Mouse (Mus musculus) kidney, postnatal 0 days (tissue): ENCODE data around the gene Lpp. TPM values are rescaled to one million over a fixed set of nuclear protein-coding genes. Genes with fewer than 3 reads are reported as not detected.

Experiments used
- ATAC-seq: fragments of 200-750 bp; cut with Nextera tagmentation; replicated peaks from 2 replicates; pipeline ENCODE4 v1.8.0; 2017; ENCODE audit warnings: low read depth, moderate number of reproducible peaks, moderate TSS enrichment, moderate library complexity; ENCODE audit not compliant: low FRiP score
- DNase-seq: peaks from one replicate; pipeline ENCODE4 v3.0.0-alpha.2; 2016; ENCODE audit warnings: low spot score
- H3K27ac ChIP-seq: fragments of 300-500 bp; sonication (generic); 2 replicates; pipeline ENCODE4 v1.5.1; 2014; ENCODE audit warnings: mild to moderate bottlenecking
- H3K27me3 ChIP-seq: fragments of 300-500 bp; sonication (generic); 2 replicates; pipeline ENCODE4 v1.6.1; 2014; ENCODE audit warnings: low read length, mixed read lengths; ENCODE audit not compliant: insufficient read depth
- H3K36me3 ChIP-seq: fragments of 300-500 bp; sonication (generic); 2 replicates; pipeline ENCODE4 v1.6.1; 2014; ENCODE audit warnings: low read length, mixed read lengths; ENCODE audit not compliant: insufficient read depth
- H3K4me1 ChIP-seq: fragments of 300-500 bp; sonication (generic); replicated peaks from 2 replicates; pipeline ENCODE4 v1.6.1; 2014; ENCODE audit warnings: antibody characterized with exemption, low read length, mixed read lengths; ENCODE audit not compliant: insufficient read depth
- H3K4me2 ChIP-seq: fragments of 300-500 bp; sonication (generic); 2 replicates; pipeline ENCODE4 v1.6.1; 2014; ENCODE audit warnings: mild to moderate bottlenecking, low read length, moderate library complexity, mixed read lengths
- H3K4me3 ChIP-seq: fragments of 300-500 bp; sonication (generic); replicated peaks from 2 replicates; pipeline ENCODE4 v1.5.1; 2014; ENCODE audit warnings: low read depth, low read length
- H3K9ac ChIP-seq: fragments of 300-500 bp; sonication (generic); 2 replicates; pipeline ENCODE4 v1.6.1; 2014; ENCODE audit warnings: low read depth, low read length
- H3K9me3 ChIP-seq: fragments of 300-500 bp; sonication (generic); replicated peaks from 2 replicates; pipeline ENCODE4 v1.6.1; 2016; ENCODE audit warnings: low read length, inconsistent platforms, mixed read lengths
- CTCF ChIP-seq: IDR thresholded peaks from 2 replicates; pipeline ENCODE4 v1.5.1; 2016; ENCODE audit warnings: antibody characterized with exemption, low read depth, mild to moderate bottlenecking, moderate library complexity
- WGBS: fragments of 180-500 bp; shearing (Covaris S2); extraction: QIAGEN DNeasy Blood & Tissue Kit; methylation state at CpG from one replicate; pipeline ENCODE4 v1.1.7; 2014; 5-methylcytosine and 5-hydroxymethylcytosine counted together
- polyA plus RNA-seq: library from polyadenylated mRNA; unstranded; fragments of >200 nt; fragmentation: Nextera tagmentation; extraction: Ambion mirVana; gene quantifications from 2 replicates; pipeline ENCODE4 v1.2.1, GENCODE M21; 2015

The Lpp gene
- polyA plus RNA-seq, 1 experiment from 2014 or later, result 32.9 TPM

- H3K4me1 ChIP-seq, result 0 out of 2 replicates have a peak, but pooled peaks cover 4% of the 10 kb centered on the region
- ATAC-seq, result no peak
- H3K36me3 ChIP-seq, result peaks cover 6% of the 10 kb centered on the region; the same call in 1 of the 2 replicates
Measured at GRCm38 (mm10) chr16:24558458-24558857, 165.2 kb downstream of the Lpp start.

GRCm38 (mm10) chr16:24559811-24560210 lies 166.5 kb downstream of the Lpp start:
- peaks cover 6% of the 10 kb centered on the region; the same call in 1 of the 2 replicates for H3K36me3 ChIP-seq
- H3K27ac ChIP-seq, result no peak overlapping the region
- H3K4me2 ChIP-seq, result no peak overlapping the region
- H3K9me3 ChIP-seq, result no peaks in the 10 kb centered on the region
- no peaks in the 10 kb centered on the region for H3K27me3 ChIP-seq
- no peak overlapping the region for H3K4me3 ChIP-seq
- WGBS, result 94% methylated on average over 4 of the region's 4 CpGs
- TF ChIP-seq CTCF, result no peak
- H3K9ac ChIP-seq, result no peak overlapping the region
- 0 out of 2 replicates have a peak, but pooled peaks cover 4% of the 10 kb centered on the region for H3K4me1 ChIP-seq
- no peak for ATAC-seq
- DNase-seq, result no peak

More at GRCm38 (mm10) chr16:24558458-24558857, 165.2 kb downstream of the Lpp start:
- H3K4me2 ChIP-seq, result no peak overlapping the region
- no peak overlapping the region for H3K9ac ChIP-seq
- no peak overlapping the region for H3K4me3 ChIP-seq
- DNase-seq, result no peak
- H3K27ac ChIP-seq, result no peak overlapping the region
- WGBS, result 89% methylated on average over 4 of the region's 4 CpGs
- no peak for TF ChIP-seq CTCF
- H3K27me3 ChIP-seq, result no peaks in the 10 kb centered on the region
- no peaks in the 10 kb centered on the region for H3K9me3 ChIP-seq

DNA sequence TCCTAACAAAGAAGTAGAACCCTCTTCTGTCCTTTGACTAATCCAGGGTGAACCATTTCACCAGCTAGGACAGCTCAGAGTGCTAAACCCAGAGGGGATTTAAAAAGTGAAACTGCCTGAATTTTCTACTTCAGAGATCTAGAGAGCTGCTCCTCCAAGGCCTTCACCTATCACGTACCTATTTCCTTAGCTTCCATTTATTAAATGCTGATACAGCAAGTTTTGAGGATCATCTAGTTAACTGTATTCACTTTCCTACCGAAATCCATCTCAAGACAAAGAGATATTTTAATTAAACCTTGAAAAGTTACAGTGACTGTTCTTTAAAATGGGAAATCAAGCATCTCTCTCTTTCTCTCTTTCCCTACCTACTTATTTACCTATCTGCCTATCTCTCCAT lies 167.7 kb downstream of the Lpp start:
- ATAC-seq (no peak), DNase-seq (no peak)
- H3K36me3 ChIP-seq, result peaks cover 6% of the 10 kb centered on the region; the same call in 1 of the 2 replicates
- WGBS, result 88% methylated on average over 2 of the region's 2 CpGs
- no peaks in the 10 kb centered on the region for H3K4me1 ChIP-seq
- no peaks in the 10 kb centered on the region for H3K9me3 ChIP-seq
- TF ChIP-seq CTCF, result no peak
- no peak overlapping the region for H3K4me3 ChIP-seq
- no peak overlapping the region for H3K9ac ChIP-seq
- H3K27me3 ChIP-seq, result no peaks in the 10 kb centered on the region
- H3K4me2 ChIP-seq, result no peak overlapping the region
- H3K27ac ChIP-seq, result no peak overlapping the region

DNA sequence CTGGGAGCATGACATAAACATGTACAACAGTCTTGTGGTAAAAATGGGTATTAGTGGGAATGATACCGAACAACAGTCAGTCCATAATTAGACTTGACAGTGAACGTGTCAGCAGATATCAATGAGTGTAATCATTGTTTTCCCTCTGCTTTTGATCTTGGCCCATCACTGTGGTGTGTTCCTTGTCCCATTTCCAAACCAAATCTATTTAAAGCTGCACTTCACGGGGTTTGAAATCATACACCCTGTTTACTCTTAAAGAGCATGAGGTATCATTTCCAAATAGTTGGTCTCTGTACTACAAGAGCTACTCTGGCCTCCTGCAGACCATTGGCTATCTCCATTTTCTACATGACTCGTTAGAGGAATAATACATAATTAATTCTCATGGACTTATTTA lies 168.3 kb downstream of the Lpp start:
- Histone ChIP-seq H3K4me3 (no peak overlapping the region), H3K4me1 (no peaks in the 10 kb centered on the region), H3K27ac (no peak overlapping the region), H3K9me3 (no peaks in the 10 kb centered on the region), H3K36me3 (peaks cover 6% of the 10 kb centered on the region; the same call in 1 of the 2 replicates), H3K27me3 (no peaks in the 10 kb centered on the region), H3K9ac (no peak overlapping the region), H3K4me2 (no peak overlapping the region)
- DNase-seq (no peak), ATAC-seq (no peak)
- no peak for TF ChIP-seq CTCF
- 69% methylated on average over 4 of the region's 4 CpGs for WGBS

GRCm38 (mm10) chr16:24565311-24565710 lies 172.0 kb downstream of the Lpp start:
- 83% methylated on average over 7 of the region's 7 CpGs for WGBS
- H3K27me3 ChIP-seq, result no peaks in the 10 kb centered on the region
- 0 out of 2 replicates have a peak, but pooled peaks cover 3% of the 10 kb centered on the region for H3K4me1 ChIP-seq
- no peak for TF ChIP-seq CTCF
- H3K9me3 ChIP-seq, result no peaks in the 10 kb centered on the region
- no peak overlapping the region for H3K4me2 ChIP-seq
- no peak overlapping the region for H3K27ac ChIP-seq
- H3K9ac ChIP-seq, result no peak overlapping the region
- DNase-seq (no peak), ATAC-seq (no peak)
- no peaks in the 10 kb centered on the region for H3K36me3 ChIP-seq
- no peak overlapping the region for H3K4me3 ChIP-seq

- Histone ChIP-seq H3K9ac (no peak overlapping the region), H3K4me2 (no peak overlapping the region), H3K4me3 (no peak overlapping the region), H3K36me3 (no peaks in the 10 kb centered on the region), H3K27ac (no peak overlapping the region), H3K27me3 (no peaks in the 10 kb centered on the region), H3K9me3 (no peaks in the 10 kb centered on the region), H3K4me1 (0 out of 2 replicates have a peak, but pooled peaks cover 3% of the 10 kb centered on the region)
- WGBS, result 59% methylated on average over 3 of the region's 3 CpGs
- 0 out of 2 replicates have a peak, but pooled peaks have one; percentile 49 for ATAC-seq
- peak; percentile 50 for DNase-seq
- TF ChIP-seq CTCF, result no peak
Measured at GRCm38 (mm10) chr16:24566277-24566676, 173.0 kb downstream of the Lpp start.

GRCm38 (mm10) chr16:24567562-24567961 lies 174.3 kb downstream of the Lpp start:
- no peak for DNase-seq
- Histone ChIP-seq H3K36me3 (no peaks in the 10 kb centered on the region), H3K4me3 (no peak overlapping the region), H3K27me3 (no peaks in the 10 kb centered on the region), H3K4me1 (0 out of 2 replicates have a peak, but pooled peaks cover 3% of the 10 kb centered on the region), H3K4me2 (no peak overlapping the region), H3K27ac (no peak overlapping the region), H3K9ac (no peak overlapping the region), H3K9me3 (no peaks in the 10 kb centered on the region)
- no peak for TF ChIP-seq CTCF
- ATAC-seq, result no peak
- 64% methylated on average over 3 of the region's 3 CpGs for WGBS
